Mouse (Mus musculus) urinary bladder, postnatal 4 days (tissue): ENCODE measurements around the gene Hist2h2be.
"Not testable (repeated sequence)": the region's sequence is repeated elsewhere in the genome, so short reads cannot be mapped to it uniquely, and the experiment has no call there.

Experiments used
- DNase-seq, 2 experiments: peaks; one replicate each; pipeline ENCODE4 v3.0.0; 2021 to 2022; ENCODE audit warnings: low spot score in 2 of 2

Gene Hist2h2be

DNA sequence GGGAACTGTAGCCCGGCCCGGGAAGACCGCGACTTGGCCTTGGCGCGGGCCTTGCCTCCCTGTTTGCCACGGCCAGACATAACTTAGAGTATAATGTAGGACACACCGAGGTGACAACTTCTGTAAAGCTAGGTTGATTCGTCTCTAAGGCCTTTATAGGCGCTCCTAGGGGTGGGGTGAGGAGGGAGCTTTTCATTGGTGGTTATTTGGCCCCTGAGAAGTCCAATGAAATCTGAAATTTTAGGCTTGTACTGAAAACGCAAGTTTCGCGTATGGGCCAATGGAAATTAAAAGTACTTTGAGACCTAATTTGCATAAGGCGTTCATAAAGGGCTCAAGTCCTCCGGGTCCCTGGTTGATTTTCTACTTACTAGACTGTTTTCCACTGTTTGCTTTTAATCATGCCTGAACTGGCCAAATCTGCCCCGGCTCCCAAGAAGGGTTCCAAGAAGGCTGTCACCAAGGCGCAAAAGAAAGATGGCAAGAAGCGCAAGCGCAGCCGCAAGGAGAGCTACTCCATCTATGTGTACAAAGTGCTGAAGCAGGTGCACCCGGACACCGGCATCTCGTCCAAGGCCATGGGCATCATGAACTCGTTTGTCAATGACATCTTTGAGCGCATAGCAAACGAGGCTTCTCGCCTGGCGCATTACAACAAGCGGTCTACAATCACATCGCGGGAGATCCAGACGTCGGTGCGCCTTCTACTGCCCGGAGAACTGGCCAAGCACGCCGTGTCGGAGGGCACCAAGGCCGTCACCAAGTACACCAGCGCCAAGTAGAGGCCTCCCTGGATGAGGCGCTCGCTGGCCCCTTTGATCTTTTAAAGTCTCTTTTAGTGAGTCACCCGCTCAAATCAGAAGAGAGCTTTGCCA is at the start of gene Hist2h2be, which contains the start of gene Hist2h2ac:
Gene Hist2h2be, plus strand, starts transcription at position 355 of the 875 bp plus-strand sequence.
Gene Hist2h2ac, minus strand, starts transcription at position 116 of the 875 bp plus-strand sequence.
- DNase-seq, result peak; percentile 71 to 76

- no peak for DNase-seq
Measured at GRCm38 (mm10) chr3:96171583-96172196, 49.2 kb upstream of the Hist2h2be start.

- DNase-seq, result peak; percentile 80 to 81
Measured at GRCm38 (mm10) chr3:96172197-96173178, 48.4 kb upstream of the Hist2h2be start, which contains the start of gene Sf3b4. Gene Sf3b4 (plus strand): TSS chr3:96172332.

DNA sequence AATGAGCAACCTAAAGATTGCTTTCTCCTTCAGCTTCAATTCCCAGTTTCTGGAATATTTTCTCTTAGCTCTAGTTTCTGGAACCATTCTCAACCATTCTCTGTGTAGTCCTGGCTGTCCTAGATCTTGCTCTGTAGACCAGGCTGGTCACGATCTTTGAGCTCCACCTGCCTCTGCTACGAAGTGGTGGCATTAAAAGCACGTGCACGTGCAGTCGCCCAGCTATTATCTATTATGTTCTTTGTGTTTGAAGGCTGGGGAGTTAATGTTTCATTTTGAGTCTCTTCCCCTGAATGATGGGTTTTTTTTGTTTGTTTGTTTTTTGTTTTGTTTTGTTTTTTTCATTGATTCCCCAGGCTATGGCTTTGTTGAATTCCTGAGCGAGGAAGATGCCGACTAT is 47.7 kb upstream of the Hist2h2be start:
- no peak for DNase-seq

GRCm38 (mm10) chr3:96174042-96174441 is 46.9 kb upstream of the Hist2h2be start:
- DNase-seq, result not testable (repeated sequence)

DNA sequence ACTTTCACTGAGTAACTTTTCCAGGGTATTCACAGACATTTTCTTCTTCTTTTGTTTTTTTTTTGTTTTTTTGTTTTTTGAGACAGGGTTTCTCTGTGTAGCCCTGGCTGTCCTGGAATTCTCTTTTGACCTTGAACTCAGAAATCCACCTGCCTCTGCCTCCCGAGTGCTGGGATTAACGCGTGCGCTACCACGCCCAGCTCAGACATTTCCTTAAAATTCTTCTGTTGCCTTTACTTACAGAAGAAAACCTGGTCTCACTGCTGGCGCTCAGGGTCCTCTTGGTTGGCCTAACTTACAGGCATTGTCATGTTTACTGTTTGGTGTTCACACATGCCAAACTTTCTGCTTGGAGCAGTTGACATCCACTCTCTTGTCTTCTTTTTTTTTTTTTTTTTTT is 45.7 kb upstream of the Hist2h2be start:
- no peak for DNase-seq

GRCm38 (mm10) chr3:96178427-96178826 is 42.5 kb upstream of the Hist2h2be start:
- DNase-seq, result no peak

DNA sequence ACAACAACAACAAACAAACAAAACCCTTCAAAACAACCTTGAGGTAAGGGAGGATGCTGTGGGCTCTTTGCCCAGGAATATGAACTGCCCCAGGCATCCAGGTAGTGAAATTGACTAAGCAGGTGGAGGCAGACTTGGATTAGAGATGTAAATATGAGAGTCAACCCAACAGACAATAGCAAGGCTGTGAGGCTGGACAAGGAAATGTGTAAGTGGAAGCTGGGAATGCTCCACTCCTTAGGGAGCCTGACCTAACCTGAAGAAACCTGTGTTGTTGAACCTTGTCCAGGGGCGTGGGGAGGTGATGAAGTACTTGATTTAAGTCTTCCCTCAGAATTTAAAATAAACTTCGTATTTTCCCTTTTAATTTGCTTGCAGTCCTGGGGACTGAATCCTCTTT is 42.0 kb upstream of the Hist2h2be start:
- DNase-seq, result no peak

GRCm38 (mm10) chr3:96179531-96179930 is 41.4 kb upstream of the Hist2h2be start:
- DNase-seq, result no peak

- DNase-seq, result peak in 1 of 2 experiments; percentile 47
Measured at GRCm38 (mm10) chr3:96180727-96181477, 40.0 kb upstream of the Hist2h2be start, which contains the start of gene Sv2a. Gene Sv2a (plus strand): TSS chr3:96181151.

- no peak for DNase-seq
Measured at GRCm38 (mm10) chr3:96181510-96182381, 39.2 kb upstream of the Hist2h2be start.

DNA sequence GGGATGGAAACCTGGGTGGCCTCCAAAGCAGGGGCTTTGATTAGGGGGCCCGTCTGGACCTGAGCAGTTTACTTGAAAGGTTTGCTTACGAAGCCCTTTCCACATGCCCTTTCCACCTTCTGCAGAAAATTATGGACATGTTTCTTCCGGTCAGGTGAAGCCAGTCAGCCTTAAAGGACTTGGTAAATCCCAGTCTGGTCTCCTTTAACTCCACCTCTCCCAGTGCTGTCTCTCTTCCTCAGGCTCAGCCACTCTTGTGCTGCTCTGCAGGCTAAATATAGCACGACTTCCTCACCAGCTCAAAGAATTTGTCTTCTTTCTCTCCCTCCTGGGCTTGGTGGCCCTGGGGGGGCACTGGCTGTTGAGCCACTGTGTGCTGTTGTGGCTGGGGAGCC is 38.5 kb upstream of the Hist2h2be start:
- no peak for DNase-seq

DNA sequence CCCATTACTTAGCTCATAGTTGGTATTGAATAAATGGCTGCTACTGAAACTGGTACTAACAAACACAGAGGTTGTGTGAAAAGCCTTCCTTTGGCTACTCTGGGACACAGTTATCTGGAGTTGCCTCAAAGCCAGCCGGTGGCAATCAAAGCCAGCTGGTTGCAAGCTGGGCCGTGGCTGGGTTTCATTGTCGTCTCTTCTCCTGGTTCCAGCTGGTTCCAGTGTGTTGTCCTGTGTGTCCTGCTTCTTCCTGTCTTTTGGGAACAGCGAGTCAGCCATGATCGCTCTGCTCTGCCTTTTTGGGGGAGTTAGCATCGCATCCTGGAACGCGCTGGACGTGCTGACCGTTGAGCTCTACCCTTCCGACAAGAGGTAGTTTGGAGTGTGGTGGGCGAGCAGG is 27.9 kb upstream of the Hist2h2be start:
- DNase-seq, result no peak

GRCm38 (mm10) chr3:96194966-96195365 is 26.0 kb upstream of the Hist2h2be start:
- DNase-seq, result no peak

DNA sequence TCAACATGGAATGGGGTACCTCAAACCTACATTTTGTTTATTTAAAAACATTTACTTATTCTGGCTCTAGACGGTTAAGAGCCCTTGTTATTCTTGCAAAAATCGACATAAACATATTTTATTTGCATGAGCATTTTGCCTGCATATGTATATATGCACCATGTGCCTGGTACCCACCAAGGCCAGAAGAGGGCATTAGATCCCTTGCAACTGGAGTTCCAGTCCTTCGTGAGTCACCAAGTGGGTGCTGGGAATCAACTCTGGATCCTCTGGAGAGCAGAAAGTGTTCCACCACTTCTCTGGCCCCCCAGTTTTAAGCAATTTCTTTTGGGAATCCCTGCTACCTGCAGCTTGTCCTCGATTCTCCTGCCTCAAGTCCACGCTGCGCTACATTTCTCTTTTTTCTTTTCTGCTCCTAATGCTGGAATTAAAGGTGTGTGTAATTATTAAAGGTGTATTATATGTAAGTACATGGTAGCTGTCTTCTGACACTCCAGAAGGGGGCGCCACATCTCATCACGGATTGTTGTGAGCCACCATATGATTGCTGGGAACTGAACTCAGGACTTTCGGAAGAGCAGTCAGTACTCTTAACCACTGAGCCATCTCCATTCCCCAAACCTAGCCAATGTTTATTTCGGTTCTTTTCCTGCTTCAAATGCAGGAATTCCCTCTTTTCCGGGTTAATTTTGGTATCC is 25.2 kb upstream of the Hist2h2be start:
- no peak for DNase-seq

- no peak for DNase-seq
Measured at GRCm38 (mm10) chr3:96196437-96197128, 24.3 kb upstream of the Hist2h2be start.

DNA sequence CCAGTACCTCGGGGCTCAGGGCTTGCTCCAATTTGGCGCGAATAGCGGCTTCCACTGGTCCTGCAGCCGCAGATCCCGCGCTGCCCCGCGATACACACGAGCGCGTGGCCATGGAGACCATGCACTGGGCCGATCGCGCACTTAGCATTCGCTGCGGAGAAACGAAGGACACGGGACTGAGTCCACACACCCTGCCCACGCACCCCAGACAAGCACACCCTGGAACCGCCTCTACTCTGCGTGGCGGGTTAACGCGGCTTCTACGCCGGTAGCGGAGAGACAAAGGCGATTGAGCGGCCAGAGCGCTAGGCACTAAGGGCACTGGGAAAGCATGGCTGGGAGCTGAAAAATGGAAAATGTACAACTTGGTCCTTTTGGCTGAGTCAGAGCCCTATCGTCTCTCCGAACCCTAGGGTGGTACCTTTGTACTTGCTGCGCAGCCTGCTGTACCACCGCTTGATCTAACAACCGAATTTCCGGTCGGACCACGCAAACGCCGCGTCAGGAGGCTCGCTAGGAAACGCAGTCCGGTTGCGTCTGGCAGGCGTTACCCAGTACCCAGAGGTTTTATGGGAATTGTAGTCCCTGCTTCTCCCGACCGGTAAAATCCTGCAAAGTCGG is 23.7 kb upstream of the Hist2h2be start:
- peak; percentile 81 to 86 for DNase-seq

DNA sequence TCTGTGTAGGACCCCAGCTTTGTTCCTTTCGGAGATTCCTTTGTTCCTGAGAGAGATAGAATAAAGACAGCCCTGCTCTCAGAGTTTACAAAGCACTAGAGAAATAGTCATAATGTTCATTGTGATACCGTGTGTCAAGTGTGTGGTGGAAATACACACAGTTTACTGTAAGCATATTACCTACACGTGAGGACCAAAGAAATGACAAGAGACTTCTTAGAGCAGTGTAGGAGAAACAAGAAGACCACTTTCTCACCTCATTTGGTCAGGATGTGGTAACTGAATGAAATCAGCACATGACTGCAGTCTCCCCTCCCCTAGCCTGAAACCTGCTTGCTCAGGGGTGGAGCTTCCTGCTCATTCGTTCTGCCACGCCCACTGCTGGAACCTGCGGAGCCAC is 22.7 kb upstream of the Hist2h2be start:
- no peak for DNase-seq
